Mouse (Mus musculus) testis, adult 2 months (tissue): ENCODE results near the gene Ttyh2. TPM values are rescaled to one million over a fixed set of nuclear protein-coding genes. Genes with fewer than 3 reads are reported as not detected.
A peak's percentile ranks its signal among the peaks of the same experiment; 100 is the strongest.

Source experiments
- H3K27ac ChIP-seq: fragments of 200-500 bp; 2 replicates; pipeline ENCODE4 v1.5.1; 2012; ENCODE audit warnings: low read depth, low read length; ENCODE audit not compliant: control insufficient read depth, insufficient read depth
- H3K27me3 ChIP-seq: fragments of 200-500 bp; 2 replicates; pipeline ENCODE4 v1.6.1; 2012; ENCODE audit warnings: mild to moderate bottlenecking, low read length, moderate library complexity; ENCODE audit not compliant: control insufficient read depth, insufficient read depth
- H3K36me3 ChIP-seq: fragments of 200-500 bp; 2 replicates; pipeline ENCODE4 v1.6.1; 2012; ENCODE audit warnings: mild to moderate bottlenecking, low read length; ENCODE audit not compliant: control insufficient read depth, insufficient read depth
- H3K4me1 ChIP-seq: fragments of 200-500 bp; 2 replicates; pipeline ENCODE4 v1.6.1; 2012; ENCODE audit warnings: low read length; ENCODE audit not compliant: control insufficient read depth, insufficient read depth
- H3K4me3 ChIP-seq: fragments of 200-500 bp; 2 replicates; pipeline ENCODE4 v1.5.1; 2012; ENCODE audit warnings: low read depth, mild to moderate bottlenecking, low read length, moderate library complexity, mixed read lengths; ENCODE audit not compliant: control insufficient read depth
- CTCF ChIP-seq: fragments of 200-500 bp; IDR thresholded peaks from 2 replicates; pipeline ENCODE4 v1.5.1; 2012; ENCODE audit warnings: low read depth, mild to moderate bottlenecking, inconsistent platforms, low read length, moderate library complexity; ENCODE audit not compliant: control insufficient read depth, insufficient read depth, insufficient replicate concordance
- POLR2A ChIP-seq: fragments of 200-500 bp; IDR thresholded peaks from 2 replicates; pipeline ENCODE4 v1.6.1; 2012; ENCODE audit warnings: low read depth, mild to moderate bottlenecking, inconsistent platforms, low read length, moderate library complexity; ENCODE audit not compliant: control insufficient read depth
- polyA plus RNA-seq: library from polyadenylated mRNA; depleted of rRNA; stranded (reverse); fragments of >200 nt; gene quantifications from 2 replicates; pipeline ENCODE4 v1.2.3, GENCODE M21; 2012

Ttyh2 gene
- polyA plus RNA-seq, 1 experiment = 15.2 TPM

DNA sequence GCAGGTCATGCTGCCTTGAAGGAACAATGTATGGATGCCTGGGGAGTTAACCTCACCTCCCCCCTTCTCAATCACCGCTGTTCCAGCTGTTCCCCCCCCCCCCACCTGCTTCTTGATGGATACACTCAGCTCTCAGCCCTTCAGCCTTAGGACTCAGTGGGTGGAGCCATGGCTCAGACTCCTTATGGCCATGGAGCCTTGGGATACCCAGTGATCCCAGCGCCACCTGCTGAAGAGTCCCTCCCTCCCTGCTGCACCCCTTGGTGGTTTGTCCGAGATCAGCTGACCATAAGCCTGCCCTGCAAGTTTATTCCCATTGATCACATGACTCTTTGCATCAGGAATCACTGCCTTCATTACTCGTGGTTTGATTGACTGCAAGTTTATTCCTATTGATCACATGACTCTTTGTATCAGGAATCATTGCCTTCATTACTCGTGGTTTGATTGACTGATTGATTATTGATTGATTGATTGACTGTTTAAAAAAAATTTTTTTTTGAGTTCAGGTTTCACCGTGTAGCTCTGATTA lies 54.7 kb downstream of the Ttyh2 start:
- H3K4me1 ChIP-seq = peaks cover 16% of the 10 kb centered on the region
- no peaks in the 10 kb centered on the region for H3K27me3 ChIP-seq
- no peak for TF ChIP-seq CTCF
- TF ChIP-seq POLR2A = no peak
- H3K36me3 ChIP-seq = no peaks in the 10 kb centered on the region; the same call in 1 of the 2 replicates
- H3K27ac ChIP-seq = no peak overlapping the region
- H3K4me3 ChIP-seq = no peak overlapping the region

DNA sequence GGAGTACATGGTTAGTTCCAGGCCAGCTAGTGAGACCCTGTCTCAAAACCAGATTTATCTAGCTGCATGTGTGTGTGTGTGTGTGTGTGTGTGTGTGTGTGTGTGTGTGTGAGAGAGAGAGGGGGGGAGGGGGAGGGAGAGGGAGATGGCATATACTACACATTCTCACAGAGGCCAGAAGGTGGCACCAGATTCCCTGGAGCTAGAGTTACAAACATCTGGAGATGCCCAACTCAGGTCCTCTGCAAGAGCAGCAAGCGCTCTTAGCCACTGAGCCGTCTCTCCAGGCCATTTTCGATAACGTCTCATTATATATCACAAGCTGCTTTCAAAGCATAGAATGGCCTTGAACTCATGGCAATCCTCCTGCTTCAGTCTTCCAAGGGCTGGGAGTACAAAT lies 56.5 kb downstream of the Ttyh2 start:
- H3K4me3 ChIP-seq = no peak overlapping the region
- no peak overlapping the region for H3K27ac ChIP-seq
- TF ChIP-seq CTCF = no peak
- no peak for TF ChIP-seq POLR2A
- peaks cover 16% of the 10 kb centered on the region for H3K4me1 ChIP-seq
- H3K36me3 ChIP-seq = no peaks in the 10 kb centered on the region; the same call in 1 of the 2 replicates
- H3K27me3 ChIP-seq = no peaks in the 10 kb centered on the region

DNA sequence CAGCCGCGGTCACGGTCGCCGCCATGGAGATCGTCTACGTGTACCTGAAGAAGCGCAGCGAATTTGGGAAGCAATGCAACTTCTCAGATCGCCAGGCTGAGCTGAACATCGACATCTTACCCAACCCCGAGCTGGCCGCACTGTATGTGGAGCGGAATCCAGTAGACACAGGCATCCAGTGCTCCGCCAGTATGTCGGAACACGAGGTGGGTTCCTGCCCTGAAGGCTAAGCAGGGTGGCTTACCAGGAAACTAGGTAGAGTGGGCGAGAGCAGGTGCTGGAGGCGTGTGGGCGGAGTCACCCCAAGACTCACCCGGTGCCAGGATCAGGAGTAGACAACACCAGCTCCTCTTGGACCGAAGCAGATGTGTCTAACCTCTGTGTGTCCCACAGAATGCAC lies 57.7 kb downstream of the Ttyh2 start:
- Histone ChIP-seq H3K36me3 (no peaks in the 10 kb centered on the region; the same call in 1 of the 2 replicates), H3K4me3 (peak overlapping the region; percentile 15)

DNA sequence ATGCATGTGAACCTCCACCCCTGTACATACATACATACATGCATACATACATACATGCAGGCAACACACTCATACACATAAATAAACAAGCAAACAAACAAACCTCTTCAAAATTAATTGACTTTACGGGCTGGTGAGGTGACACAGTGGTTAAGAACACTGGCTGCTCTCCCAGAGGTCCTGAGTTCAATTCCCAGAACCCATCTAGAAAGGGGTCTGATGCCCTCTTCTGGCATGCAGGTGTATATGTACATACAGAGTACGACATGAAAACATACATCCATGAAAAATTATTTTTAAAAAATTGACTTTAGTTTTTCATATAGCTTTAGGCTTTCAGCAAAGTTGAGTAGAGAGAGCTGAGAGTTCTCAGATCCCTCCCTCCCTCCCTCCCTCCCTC lies 60.9 kb downstream of the Ttyh2 start:
- TF ChIP-seq CTCF (no peak), POLR2A (no peak)
- Histone ChIP-seq H3K4me3 (no peak overlapping the region), H3K27me3 (no peaks in the 10 kb centered on the region), H3K27ac (no peak overlapping the region), H3K4me1 (peaks cover 5% of the 10 kb centered on the region), H3K36me3 (no peaks in the 10 kb centered on the region; the same call in 1 of the 2 replicates)

More for the DNA sequence above, 57.7 kb downstream of the Ttyh2 start:
- TF ChIP-seq CTCF (no peak), POLR2A (no peak)
- H3K27me3 ChIP-seq = no peaks in the 10 kb centered on the region
- peaks cover 5% of the 10 kb centered on the region for H3K4me1 ChIP-seq
- no peak overlapping the region for H3K27ac ChIP-seq

DNA sequence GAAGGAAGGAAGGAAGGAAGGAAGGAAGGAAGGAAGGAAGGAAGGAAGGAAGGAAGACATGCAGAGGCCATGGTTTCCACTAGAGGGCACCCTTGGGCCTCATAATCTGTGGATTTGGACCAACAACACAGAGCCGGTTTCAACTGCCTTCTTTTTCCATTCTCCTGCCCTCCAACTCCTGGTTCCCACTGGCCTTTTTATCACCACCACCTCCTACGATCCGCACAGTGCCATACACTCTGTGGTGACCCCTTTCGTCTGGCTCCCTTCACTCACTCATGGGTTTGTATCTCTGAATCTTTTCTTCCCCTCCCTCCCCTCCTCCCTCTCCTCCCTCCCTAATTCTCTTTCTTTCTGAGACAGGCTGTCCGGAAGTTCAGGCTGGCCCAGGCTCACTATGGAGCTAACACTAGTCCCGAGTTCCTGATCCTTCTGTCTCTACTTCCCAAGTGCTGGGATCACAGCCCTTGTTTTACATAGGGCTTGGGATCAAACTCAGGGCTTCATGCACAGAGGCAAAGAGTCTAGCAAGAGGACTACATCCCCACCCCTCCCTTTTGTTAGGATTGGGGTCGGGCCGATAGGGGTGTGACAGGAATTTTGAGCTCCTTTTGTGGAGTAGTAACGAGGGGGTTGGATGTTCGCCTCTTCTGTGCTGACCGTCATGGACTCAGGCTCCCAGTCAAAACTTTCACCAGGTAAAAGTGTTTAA lies 61.8 kb downstream of the Ttyh2 start:
- H3K4me3 ChIP-seq = no peak overlapping the region
- H3K4me1 ChIP-seq = peaks cover 5% of the 10 kb centered on the region
- H3K27ac ChIP-seq = no peak overlapping the region
- H3K27me3 ChIP-seq = no peaks in the 10 kb centered on the region
- TF ChIP-seq POLR2A (no peak), CTCF (peak; percentile 50; the same call in 1 of the 2 replicates)
- H3K36me3 ChIP-seq = no peaks in the 10 kb centered on the region; the same call in 1 of the 2 replicates

DNA sequence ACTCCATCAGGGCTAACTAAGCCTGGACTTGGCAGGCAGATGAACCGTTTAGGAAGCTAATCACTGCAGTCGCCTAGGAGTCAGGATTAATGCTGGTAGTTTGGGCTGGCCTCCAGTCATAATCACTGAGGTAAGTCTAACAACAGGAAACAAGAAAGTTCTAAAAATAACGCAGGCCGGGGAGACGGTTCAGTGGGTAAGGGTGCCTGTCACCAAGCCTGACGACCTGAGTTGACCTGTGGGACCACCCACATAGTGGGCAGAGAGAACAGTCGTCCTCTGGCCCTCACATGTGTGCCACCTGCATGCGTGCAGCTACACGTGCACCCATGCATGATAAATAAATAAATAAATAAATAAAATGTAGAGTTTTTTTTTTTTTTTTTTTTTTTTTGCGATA lies 65.4 kb downstream of the Ttyh2 start:
- Histone ChIP-seq H3K4me3 (no peak overlapping the region), H3K4me1 (peaks cover 4% of the 10 kb centered on the region; the same call in 1 of the 2 replicates), H3K36me3 (no peaks in the 10 kb centered on the region), H3K27ac (no peak overlapping the region), H3K27me3 (no peaks in the 10 kb centered on the region)
- TF ChIP-seq CTCF = no peak
- TF ChIP-seq POLR2A = no peak

DNA sequence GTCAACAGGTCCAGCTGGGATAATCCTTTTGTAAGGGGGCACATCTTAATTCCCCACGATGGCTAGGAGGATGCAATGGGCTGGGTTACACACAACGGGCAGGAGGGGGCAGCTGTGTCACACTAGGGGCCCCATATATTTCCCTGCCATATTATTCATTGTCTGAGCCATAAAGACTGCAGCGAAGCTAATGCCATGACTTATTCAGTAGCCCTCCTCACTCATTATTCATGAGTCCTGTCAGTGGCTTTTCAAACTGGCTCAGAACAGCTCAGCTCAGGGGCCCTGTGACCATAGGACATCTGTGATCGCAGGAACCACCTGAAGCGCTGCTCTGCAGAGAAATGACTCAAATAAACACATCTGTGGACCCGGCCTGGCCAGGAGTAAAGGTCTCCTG lies 66.2 kb downstream of the Ttyh2 start:
- TF ChIP-seq POLR2A = no peak
- Histone ChIP-seq H3K27ac (no peak overlapping the region), H3K36me3 (no peaks in the 10 kb centered on the region), H3K4me3 (no peak overlapping the region), H3K27me3 (no peaks in the 10 kb centered on the region), H3K4me1 (peaks cover 4% of the 10 kb centered on the region; the same call in 1 of the 2 replicates)

DNA sequence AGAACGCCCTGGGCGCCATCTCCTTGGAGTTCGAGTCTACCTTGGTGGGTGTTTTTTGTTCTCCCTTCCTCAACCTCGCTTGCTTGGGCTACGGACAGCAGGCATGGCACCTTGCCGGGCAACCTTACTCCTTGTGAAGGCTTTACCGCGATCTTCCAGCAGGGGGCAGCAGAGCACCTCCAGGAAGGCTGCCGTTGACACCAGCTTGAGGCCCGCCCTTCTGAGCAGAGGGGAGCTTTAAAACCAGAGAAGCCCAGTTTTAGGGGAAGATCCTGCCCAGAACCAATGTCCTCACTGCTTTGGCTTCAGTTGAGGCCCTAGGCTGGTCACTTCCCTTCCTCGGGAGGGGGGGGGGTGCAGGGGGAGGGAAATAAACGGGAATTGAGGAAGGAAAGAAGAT lies 69.9 kb downstream of the Ttyh2 start:
- Histone ChIP-seq H3K36me3 (no peaks in the 10 kb centered on the region), H3K4me1 (peaks cover 4% of the 10 kb centered on the region; the same call in 1 of the 2 replicates), H3K27ac (no peak overlapping the region), H3K27me3 (no peaks in the 10 kb centered on the region), H3K4me3 (no peak overlapping the region; the same call in 1 of the 2 replicates)
- TF ChIP-seq CTCF (peak; percentile 99), POLR2A (no peak)
